Mouse (Mus musculus): ENCODE results near the gene Dynlt1f. TPM values are rescaled to one million over a fixed set of nuclear protein-coding genes. Genes with fewer than 3 reads are reported as not detected.

Dynlt1f gene
- total and polyA plus RNA-seq, 2 experiments from 2014 or later = 111 to 244 TPM

Other genes starting within 250 kb of the Dynlt1f start
- 431 and 543 TPM in 2 replicates for gene Dynlt1b, start 225.8 kb downstream of the Dynlt1f start, total RNA-seq (2014; rRNA removed)
- gene Dynlt1b, start 225.8 kb downstream of the Dynlt1f start, polyA plus RNA-seq (2015; fragmentation: Nextera tagmentation; extraction: Ambion mirVana) = 1,167 and 1,337 TPM in 2 replicates
- gene Dynlt1c, start 54.2 kb downstream of the Dynlt1f start, total RNA-seq (2014; rRNA removed) = 29.9 and 32.1 TPM in 2 replicates
- gene Dynlt1c, start 54.2 kb downstream of the Dynlt1f start, polyA plus RNA-seq (2015; fragmentation: Nextera tagmentation; extraction: Ambion mirVana) = 4.8 and 11.0 TPM in 2 replicates
- 0.81 TPM in 1 of 2 replicates, not detected in the other for gene Sytl3, start 3.2 kb upstream of the Dynlt1f start, total RNA-seq (2014; rRNA removed)
- 0.21 and 0.47 TPM in 2 replicates for gene Sytl3, start 3.2 kb upstream of the Dynlt1f start, polyA plus RNA-seq (2015; fragmentation: Nextera tagmentation; extraction: Ambion mirVana)
- 37.8 and 45.4 TPM in 2 replicates for gene Ezr, start 126.9 kb upstream of the Dynlt1f start, total RNA-seq (2014; rRNA removed)
- gene Ezr, start 126.9 kb upstream of the Dynlt1f start, polyA plus RNA-seq (2015; fragmentation: Nextera tagmentation; extraction: Ambion mirVana) = 51.6 and 60.2 TPM in 2 replicates